Mouse (Mus musculus) embryo, embryonic 9.5 days (tissue): ENCODE results near the gene Ccdc38.

Experiments used
- DNase-seq: peaks from one replicate; pipeline ENCODE4 v3.0.0-alpha.2; 2017; ENCODE audit errors: extremely low spot score

The Ccdc38 gene

GRCm38 (mm10) chr10:93609236-93609635 lies 68.8 kb downstream of the Ccdc38 start:
- DNase-seq = no peak

- DNase-seq = no peak
Observed at GRCm38 (mm10) chr10:93610896-93611295, 70.5 kb downstream of the Ccdc38 start.

DNA sequence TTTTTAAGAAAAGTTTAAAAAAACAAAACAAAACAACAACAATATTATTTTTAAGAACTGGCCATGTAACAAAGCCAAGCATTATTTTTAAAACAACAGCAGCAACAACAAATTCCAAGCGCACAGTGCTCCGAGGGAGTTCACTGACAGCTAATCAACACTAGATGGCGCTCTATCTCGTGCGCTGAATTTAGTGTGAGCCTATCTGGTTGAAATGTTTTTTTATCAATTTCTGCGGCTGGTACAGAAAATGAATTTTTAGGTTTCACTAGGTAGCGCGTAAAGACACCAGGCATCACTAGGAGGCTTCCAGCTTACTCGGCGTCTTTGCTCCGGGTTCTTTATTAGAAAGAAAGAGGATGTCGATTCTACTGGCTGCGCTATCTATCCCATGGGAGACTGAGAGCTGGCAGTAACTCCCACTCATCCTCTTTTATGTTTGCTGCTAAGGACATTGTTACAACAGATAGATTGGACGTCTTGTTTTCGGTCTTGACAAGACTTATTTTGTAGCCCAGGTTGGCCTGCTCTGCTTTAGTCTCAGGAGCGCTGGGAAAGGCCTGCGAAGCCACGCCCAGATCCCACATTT lies 71.1 kb downstream of the Ccdc38 start:
- DNase-seq = no peak

- no peak for DNase-seq
Observed at GRCm38 (mm10) chr10:93614850-93615249, 74.4 kb downstream of the Ccdc38 start.

- no peak for DNase-seq
Observed at GRCm38 (mm10) chr10:93620438-93621179, 80.2 kb downstream of the Ccdc38 start.

- no peak for DNase-seq
Observed at GRCm38 (mm10) chr10:93623725-93624124, 83.3 kb downstream of the Ccdc38 start.

GRCm38 (mm10) chr10:93624151-93624550 lies 83.7 kb downstream of the Ccdc38 start:
- no peak for DNase-seq

GRCm38 (mm10) chr10:93630310-93630709 lies 89.9 kb downstream of the Ccdc38 start:
- DNase-seq = no peak

GRCm38 (mm10) chr10:93632086-93632485 lies 91.7 kb downstream of the Ccdc38 start:
- DNase-seq = no peak

- DNase-seq = no peak
Observed at GRCm38 (mm10) chr10:93633563-93633962, 93.1 kb downstream of the Ccdc38 start.
